Mouse (Mus musculus): ENCODE data around the gene Hspb11.

Gene Hspb11

DNA sequence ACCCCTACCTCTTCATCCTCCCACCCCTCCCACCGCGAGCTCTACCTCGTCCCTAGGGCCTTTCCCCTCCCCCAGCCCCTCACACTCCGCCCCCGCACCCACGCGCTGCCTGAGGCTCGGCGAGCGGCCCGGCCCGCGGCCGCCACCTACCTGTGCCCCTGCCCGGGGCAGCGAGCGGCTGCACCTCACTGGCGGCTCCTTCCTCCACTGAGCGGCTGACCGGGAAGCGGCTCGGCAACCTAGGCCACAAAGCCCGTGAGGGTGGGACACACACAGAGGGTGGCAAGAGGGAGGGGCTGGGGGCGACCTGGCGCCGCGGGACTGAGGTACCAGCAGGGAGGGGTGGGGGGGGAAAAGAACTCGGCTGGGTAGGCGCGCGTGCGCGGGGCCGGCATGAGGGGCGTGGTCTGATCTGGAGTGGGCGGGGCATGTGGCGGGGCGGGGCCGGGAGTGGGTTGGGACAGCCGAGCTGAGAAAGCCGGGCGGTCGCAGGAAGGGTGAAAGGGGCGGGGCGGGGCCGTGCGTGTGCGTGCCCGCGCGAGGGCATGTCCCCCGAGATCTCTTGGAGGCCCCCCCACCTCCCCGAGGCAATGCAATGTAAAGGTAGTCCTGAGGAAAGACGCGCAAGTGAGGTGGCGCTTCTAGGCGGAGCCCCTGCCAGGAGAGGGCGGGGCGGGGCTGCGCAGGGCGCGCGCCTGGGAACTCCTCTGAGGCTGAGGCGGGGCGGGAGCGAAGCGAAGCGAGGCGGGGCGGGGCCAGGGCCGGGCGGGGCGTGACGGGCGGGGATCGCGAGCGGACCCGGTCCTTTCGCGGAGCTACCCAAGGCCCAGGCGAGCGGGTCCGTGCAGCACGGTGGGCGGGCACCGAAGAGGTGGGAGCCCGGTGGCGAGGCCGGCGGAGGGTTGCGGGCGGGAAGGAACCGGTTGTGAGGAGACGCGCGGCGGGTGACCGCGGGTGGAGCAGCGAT, at the start of gene Hspb11, which contains the start of gene Lrrc42:
Gene Hspb11, plus strand, starts transcription at position 469 of the 967 bp plus-strand sequence.
Gene Lrrc42, minus strand, starts transcription at position 408 of the 967 bp plus-strand sequence.
- peak; percentile 97 for DNase-seq

DNA sequence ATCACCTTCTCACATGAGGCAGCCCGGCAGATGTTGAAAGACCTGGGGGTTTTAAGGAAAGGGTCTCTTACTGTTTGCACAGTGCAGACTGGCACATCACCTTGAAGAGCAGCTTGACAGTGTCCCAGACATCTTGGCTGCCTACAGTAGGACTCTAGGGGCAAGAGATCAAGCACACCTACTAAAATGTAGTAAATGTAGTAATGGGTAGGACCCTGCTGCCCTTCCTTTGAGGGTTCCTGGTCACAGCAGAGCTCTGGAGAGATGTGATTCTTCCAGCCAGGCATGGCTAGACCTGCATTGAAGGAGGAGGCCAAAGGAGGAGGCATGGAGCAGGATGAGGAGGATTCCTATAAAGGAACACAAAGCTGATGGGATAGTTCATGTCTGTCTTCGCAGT, 46.4 kb upstream of the Hspb11 start:
- DNase-seq: no peak

DNA sequence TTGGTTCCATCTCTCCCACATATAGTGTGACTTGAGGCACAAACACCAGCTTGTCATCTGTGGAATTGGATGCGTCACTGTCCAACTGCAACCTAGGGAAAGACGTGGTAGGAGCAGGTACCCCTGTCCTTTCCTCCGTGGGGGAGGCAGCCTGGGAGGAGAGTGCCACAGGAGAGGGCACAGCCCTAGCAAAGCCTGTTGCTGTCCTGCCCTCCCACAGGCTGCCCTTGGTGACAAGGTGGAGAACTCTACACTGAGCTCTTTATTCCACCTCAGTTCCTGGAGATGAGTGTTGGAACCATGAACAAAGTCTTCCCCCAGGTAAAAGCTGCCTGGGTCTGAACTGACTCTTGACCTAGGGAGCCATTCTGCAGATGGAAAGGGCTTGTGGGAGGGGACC, 44.5 kb upstream of the Hspb11 start, which contains the start of gene Ldlrad1:
Gene Ldlrad1, plus strand, starts transcription at position 301 of the 400 bp plus-strand sequence.
- no peak for DNase-seq

DNA sequence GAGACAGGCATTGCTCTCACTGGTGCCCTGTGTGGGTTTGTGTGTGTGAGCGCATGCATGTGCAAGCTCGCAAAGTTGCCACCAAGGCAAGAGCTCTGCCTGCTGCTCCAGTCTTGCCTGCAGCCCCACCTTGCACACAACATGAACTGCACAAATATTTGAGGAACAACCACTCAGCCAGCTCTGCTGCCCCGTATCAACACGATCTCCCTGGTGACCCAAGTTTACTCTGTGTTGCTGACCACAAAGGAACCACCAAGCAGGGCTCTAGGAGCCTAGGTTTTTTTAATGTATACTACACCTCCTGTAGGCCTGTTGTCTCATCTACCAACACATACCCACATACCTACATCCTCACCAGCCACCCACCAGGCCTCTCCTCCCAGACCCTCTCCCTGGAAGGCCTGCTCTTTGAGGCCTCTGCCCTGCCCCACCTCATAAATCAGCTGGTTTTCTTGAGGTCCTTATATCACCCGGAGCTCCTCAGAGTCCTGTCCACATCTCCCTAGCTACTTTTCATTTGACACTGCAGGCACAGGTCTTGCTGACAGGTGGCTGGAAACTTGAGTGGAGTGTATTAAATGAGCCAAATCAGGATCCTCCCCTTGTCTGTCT, 42.8 kb upstream of the Hspb11 start:
- DNase-seq: no peak

DNA sequence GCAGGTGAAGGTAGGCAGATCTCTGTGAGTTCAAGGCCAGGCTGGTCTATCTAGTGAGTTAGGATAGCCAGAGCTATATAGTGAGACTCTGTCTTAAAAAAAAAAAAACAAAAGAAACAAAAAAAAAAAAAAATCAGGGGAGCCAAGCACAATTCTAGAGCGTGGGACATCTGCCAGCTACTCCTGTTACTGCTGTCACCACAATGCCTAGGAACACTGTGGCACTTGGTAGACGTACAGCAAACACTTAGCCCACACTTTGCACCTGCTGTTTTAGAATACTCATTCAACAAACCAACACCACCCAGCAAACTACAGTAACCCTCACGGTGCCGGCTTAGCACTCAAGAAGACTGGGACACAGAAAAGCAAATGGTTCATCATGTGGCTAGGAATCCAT, 41.9 kb upstream of the Hspb11 start:
- no peak for DNase-seq

DNA sequence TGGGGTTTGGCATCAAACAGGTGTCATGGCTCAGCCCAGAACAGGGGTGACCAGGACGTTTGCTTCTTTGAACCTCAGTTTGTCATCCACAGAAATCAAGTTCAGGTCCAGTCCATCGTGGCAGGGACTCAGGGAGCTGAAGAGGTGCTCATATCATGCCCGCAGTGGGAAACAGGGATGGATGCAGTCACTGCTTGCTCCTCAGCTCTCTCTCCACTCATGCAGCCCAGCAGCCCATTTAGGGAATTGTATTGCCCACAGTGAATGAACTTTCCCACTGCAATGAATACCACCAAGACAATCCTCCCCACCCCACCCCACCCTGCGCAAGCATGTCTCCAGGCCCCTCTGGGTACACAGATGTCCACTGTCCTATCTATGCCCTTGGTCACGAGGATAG, 41.5 kb upstream of the Hspb11 start:
- no peak for DNase-seq

DNA sequence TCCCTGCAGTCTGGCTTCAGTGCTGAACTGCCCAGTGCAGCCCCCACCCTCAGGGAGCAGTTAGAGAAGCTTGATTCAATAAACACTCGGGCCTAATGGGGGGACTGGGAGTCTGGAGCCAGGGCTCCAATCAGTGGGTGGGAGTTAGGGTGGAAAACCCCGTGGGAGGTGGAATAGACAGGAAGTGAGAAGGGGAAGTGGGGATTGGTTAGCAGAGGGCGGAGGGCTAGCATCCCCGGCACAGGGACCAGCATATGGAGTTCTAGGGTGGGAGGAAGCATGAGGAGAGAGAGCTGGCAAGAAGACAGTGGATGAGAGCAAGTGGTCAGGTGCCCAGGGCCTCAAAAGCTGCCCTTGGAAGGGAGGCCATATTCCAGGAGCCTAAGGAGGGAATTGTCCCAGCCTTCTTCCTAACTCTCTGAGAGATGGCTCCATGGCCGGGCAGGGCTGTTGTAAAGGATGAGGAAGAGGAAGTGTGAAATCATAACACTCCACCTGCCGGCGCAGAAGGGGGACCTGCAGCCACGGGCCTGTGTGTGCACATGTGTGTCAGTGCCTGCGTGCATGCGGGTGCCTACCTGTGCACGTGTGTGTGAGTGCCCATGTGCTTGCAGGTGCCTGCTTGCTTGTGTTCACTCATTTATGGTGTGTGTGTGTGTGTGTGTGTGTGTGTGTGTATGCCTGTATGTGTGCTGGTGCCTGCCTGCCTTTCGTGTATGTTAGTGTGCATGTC, 39.9 kb upstream of the Hspb11 start:
- DNase-seq: no peak

DNA sequence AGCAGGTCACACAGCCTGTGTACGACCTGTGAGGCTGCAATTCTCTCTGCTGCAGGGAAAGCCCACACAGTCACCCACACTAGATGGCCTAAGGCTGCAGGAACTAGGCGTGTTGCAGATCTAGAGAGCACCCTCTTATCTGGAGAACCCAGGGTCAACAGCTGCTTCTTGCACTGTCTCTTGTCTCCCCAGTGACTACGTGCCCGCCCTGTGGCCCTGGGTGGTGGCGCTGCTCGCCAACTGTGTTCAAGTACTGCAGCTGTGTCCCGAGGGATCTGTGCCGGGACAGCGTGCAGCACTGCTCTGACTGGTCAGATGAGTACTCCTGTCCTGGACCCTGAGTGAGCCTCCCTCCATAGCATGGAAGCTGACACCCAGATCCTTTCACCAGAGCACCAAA, 35.8 kb upstream of the Hspb11 start:
- no peak for DNase-seq

DNA sequence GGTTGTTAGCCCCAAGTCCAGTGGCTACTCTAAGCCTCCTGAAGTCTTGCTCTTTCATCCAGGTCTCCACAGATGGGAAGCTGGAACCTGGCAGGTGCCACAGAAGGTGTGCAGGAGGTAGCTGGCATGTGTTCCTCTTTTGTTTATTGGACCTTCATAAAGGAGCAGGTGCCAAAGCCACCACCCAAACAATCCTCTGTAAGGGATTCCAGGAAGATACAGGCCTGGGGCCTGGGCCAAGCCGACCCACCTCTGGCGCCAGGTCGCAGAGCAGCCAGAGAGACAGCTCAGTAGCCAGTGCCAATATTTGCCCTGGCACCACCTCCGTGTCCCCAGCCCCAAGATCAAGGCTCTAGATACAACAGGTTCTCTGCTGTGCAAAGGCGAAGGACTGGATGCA, 31.9 kb upstream of the Hspb11 start:
- peak; percentile 19 for DNase-seq

DNA sequence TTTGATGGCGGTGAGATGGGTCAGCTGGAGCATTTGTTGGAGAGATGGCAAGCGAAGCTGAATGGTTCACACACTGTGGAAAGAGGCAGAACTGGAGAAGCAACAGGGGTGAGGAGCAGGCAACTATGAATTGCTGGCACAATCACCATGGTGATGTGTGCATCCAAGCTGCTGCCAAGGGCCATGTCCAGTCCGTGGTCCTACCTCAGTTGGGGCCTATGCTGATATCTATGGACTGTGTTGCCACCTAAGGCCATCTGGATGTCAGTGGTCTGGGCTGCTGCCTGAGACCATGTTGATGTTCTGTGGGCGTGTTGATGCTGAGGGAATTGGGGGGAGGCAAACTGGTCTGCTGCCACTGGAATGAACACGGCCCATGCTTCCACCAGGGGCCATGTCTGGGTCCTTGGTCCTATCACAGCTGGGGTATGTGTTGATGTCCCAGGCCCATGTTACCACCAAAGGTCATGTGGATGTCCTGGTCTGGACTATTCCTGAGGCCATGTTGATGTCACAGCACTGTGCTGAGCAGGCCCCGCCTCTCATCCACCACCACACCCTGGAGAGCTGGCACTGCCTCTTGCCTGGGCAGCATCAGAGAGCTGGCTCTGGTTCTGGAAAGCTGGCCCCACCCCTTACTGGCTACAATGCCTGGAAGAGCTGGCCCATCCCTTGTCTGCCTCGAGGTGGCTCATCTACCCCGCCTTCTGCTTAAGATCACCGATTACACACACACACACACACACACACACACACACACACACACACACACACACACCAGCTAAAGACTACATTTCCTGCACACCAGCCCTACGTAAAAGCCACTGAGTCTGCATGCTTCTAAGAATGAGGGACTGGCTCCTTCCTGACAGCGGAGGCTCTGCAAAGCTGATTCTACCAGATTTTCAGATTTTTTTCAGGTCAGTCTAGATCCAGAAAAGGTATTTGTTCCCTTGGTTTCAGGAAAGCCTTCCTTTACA, 29.9 kb upstream of the Hspb11 start:
- peak; percentile 16 for DNase-seq

DNA sequence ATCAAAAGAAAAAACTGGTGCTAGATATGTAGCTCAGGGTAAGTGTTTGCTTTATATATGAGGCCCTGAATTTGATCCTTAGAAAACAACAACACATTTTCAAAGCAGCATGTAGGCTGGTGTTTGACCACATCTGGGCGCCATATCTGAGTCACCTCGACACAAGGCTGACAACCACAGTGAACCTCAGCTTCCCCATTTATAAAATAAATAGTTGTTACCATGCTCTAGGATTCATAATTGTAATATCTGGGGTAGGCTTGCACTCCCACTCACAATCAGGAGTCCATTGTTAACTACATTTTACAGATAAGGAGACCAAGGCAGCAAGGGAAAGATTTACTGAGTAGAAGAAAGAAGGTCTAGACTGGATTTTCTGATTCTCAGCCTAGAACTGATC, 27.1 kb upstream of the Hspb11 start:
- DNase-seq: no peak

DNA sequence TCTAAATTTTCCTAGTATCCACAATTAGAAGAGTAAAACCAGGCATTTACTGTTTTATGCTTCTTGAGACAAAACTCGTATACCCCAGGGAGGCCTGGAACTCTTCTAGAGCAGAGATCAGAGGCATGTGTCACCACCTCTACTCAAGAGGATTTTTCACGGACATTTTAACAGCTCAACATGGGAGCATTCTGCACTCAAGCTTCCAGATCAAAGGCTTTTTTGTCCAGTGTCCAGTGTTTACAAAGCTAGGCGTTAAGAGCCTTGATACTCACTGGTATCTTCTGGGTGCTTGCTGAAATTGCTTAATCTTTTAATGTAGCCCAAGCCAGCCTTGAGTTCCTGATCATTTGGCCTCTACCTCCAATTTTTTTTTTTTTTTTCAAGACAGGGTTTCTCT, 21.2 kb upstream of the Hspb11 start:
- DNase-seq: no peak

DNA sequence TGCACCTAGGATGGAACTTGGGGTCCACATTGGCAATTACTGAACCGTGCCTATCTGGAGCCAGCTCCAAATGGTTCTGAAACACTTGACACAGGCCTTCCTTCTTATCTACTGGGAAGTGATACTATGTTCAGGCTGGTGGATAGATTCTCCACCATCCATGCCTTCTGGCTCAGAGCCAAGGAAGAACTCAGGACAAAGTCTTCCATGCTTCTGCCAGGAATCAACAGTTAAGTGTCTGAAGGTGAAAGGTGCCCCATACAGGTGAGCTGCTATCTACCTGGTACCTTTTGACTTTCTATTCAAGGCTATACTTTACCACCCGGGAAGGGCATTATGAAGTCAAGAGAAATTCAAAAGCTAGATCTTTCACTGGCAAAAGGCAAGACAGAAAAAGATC, 15.1 kb upstream of the Hspb11 start:
- no peak for DNase-seq

DNA sequence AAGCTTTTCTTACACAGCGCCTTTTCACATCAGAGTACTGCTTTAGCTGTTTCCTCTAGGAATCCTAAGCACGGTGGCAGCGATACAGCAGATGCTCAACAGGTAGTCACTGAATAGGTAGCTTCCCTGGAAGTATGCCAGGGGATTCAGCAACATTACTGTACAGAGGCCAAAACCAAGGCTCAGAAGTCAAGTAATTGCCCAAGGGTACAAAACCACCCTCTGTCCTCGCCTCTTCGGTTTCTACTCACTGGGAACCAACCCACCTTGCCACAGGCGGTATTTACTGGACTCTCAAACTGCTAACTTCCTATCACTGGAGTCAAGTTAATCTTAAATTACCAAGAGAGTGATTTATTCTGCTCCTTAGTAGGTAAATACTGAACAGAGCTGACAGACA, 13.2 kb upstream of the Hspb11 start:
- no peak for DNase-seq

DNA sequence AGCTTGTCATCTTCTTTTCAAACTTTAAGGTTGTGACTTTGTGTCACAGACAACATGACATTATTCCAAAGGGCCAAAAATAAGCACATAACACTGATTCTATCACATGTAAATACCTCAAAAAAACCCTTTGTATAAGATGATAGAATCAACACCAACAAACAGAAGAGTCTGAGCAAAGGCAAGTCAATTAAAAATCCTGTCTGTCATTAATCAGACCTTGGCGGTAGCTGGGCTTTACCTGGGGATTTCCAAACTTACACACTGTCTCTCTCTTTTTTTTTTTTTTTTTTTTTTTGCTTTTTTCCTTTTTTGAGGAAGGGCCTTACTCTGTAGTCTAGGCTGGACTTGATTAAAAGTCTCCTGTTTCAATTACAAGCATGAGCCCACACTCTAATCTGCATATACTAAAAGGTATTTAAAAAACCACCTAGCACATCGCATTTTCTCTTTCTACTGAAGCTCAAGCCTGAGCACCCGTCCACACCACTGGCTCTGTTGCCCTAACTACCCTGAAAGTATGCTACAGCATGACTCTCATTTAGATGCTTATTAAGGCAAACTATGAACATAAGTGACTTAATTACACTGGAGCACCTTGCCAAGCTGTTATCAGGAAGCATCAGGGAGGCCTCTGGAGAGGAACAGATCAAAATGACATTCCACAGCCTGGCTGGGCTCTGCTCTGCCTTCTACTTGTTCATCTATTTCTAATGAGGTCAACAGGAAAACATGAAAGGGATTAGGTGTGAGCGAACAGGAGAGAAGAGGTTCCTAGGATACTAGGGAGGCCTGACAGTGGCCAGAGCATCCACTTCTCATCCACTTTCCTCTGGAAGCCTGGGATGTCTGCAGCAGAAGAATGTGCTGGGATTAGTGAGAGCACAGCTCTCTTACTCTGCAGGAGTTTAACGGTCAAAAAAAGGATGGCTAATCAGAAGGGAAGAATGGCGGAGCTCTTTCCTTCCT, 9.7 kb upstream of the Hspb11 start:
- no peak for DNase-seq

DNA sequence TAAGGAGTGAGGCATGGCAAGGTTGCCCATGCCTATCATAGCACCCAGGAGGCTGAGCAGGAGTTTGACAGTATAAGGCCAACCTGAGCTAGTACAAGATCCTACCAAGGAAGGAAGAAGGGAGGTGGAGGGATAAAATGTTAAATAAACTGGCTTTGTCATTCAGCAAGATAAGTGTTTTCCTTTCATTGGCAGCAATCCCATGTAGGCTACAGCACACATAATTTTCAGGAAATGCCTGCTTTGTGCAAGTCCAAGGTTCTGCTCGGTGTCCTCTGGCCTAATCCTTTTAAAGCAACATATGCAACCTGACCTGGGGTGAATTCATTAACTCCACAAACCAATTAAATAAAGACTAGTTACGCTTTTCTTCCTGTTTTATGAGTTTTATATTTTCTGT, 8.0 kb upstream of the Hspb11 start:
- no peak for DNase-seq

DNA sequence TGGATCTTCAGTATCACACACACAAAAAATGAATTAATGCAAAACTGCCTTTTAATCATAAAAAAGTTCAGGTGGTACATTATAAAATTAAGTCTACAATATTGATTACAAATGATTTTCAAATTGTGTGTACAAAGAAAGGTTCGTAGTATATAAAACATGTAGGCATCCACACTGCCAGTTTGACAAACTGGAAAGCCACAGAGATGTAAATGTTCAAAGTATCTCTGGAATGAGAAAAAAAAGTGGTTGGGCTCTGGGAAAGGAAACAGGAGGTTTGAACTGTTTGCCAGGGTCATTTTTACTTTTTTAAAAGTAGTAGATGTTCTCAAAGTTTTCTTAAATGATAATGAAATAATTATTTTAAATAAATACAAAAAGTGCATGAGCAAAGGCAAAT, 7.4 kb upstream of the Hspb11 start:
- no peak for DNase-seq

DNA sequence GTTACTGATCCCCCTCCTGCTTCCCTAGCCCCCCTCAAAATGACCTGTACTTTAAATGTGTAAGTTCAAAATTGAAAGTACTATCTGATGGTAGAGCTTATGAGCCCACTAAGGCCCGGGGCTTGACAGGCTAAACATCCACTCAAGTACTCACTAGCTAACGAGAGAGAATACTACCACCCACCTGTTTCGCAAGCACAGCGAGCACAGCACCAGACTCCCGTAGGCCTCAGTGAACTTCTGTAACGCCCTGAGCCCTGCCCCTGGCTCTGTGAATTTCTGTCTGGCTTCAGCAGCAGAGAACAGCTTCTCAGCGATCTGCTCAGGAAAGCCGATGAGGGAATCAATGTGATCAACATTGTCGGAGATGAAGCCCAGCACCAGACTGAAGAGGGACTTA, 6.3 kb upstream of the Hspb11 start:
- no peak for DNase-seq

DNA sequence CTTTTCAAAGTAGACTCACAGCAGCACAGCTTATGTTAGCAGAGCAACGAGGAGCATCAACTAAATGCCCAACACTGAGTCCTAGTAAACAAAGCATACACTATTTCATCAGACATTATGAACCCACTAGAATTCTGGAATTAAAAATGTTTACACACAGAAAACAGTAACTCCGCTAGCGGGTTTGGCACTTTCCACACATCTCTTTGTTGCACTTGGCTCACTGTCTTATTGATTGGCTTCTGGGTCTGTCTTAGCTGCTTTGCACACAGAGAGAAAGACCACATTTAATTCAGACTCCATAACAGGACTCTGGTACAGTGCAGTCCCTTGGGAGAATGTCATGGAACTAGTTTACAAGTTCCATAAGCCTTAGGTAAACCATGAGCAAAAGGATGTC, 5.3 kb upstream of the Hspb11 start:
- DNase-seq: no peak

DNA sequence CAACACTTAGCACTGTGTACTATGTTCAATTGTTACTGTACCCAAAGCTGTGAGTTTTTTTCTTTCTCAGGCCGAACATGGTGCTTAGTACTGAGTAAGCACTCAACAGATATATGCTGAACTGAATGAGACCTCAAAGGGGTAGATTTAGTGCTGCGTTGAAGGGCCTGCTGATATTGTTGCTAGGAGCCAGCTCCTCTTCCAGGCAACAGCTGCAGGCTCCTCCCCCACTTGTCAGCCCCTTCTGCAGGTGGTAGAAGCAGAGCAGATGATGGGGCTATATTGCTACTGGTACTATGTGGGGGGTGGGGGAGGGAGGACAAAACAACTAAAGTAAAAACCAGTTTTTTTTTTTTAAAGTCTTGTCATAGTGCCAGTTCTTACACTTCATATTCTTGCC, 3.9 kb upstream of the Hspb11 start:
- peak; percentile 14 for DNase-seq

DNA sequence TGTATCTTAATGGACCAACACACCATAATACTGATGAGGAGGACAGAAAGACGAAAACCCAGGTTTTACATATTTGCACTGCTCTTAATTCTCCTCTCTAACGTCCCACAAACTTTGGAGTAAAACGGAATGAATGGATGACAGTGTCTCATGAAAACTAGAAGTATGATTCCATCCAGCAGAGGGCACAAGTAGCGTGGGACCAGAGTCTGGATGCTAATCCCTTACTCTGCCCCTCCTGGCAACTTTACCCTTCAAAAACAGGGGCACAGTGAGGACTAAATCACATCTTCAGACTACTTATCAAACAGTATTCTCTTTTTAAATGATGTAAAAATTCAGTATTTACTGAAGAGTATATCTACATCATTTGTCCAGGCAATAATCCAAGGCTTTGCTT, 2.9 kb upstream of the Hspb11 start:
- DNase-seq: peak; percentile 14

Measured in cerebellum, adult 11-12 months (tissue).